Mouse (Mus musculus): Measurements from ENCODE around the gene Ncoa6.

The Ncoa6 gene

GRCm38 (mm10) chr2:155436445-155436844 is 37.2 kb downstream of the Ncoa6 start:
- no peak for DNase-seq

DNA sequence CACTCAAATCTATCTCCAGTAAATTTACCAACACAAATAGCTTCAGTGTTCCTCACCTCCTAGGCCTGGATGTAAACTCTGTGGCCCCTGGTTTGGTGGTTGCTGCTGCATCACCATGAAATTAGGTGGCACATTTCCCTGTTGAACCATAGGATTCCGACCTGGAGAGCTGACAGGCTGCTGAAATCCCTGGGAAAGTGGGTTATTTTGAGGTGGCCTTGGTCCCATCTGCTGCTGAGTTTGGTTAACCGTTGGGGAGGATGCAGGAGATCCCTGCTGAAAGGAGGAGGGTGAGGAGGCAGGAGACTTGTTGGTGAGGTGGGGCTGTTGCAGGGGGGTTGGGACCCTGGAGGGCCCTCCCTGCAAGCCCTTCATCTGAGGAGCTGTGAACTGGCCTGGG is 52.8 kb downstream of the Ncoa6 start:
- no peak for DNase-seq

DNA sequence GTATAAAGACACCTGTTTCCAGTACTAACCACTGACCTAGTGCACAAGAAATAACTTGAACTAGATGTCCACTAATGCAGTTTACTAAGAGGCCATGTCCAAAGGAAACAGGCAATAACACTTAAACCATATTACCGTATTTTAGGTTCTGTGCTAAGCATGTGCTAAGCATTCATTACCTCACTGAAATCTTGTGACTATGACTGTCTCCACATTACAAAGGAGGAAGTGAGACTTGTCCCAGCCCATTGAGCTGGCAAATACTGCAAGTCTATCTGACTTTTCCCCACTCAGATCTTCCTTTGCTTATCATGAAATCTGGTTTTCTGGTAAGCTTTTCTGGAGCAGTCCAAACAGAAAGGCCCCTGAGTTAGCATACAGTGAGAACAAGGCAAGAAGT is 69.1 kb downstream of the Ncoa6 start:
- no peak for DNase-seq

DNA sequence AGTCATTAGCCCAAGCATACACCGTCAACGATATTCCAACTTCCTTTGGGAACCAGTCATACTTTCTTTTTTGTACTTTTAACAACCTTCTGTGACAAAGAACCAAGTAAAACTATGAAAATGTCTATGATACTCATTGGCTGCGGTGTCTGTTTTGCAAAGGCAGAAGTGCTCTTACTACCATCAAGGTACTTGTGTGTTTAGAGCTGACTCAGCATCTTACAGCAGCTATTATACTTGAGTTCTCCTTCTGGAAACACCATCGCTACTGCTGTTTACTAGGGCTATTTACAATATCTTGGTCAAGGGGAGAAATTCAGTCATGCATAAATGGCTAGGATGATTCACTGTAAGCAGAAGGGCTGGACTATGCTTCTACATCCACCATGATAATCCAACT is 71.8 kb downstream of the Ncoa6 start:
- no peak for DNase-seq

DNA sequence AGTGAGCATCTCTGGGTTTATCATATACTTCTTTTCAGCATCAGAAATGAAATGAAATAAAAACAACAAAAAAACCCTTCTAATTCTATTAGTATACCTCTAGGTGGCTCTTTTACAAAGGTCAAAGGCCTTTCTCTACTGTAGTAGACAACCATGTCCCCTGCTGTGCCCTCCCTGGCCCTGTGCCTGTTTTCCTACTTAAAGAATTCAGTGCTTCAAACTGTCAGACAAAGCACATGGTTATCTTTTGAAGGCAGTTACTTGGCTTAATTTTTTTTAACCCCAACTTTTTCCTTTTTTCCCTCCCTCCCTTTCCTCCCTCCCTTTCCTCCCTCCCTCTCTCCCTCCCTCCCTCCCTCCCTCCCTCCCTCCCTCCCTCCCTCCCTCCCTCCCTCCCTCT is 73.4 kb downstream of the Ncoa6 start:
- no peak for DNase-seq

- DNase-seq = no peak
These were observed 79.1 kb downstream of the Ncoa6 start for GRCm38 (mm10) chr2:155394586-155394985.

GRCm38 (mm10) chr2:155388573-155388972 is 85.1 kb downstream of the Ncoa6 start:
- no peak for DNase-seq

- no peak for DNase-seq
These were observed 86.6 kb downstream of the Ncoa6 start for GRCm38 (mm10) chr2:155387052-155387451.

GRCm38 (mm10) chr2:155386534-155386899 is 87.2 kb downstream of the Ncoa6 start:
- peak; percentile 29 for DNase-seq

GRCm38 (mm10) chr2:155385731-155386533 is 87.8 kb downstream of the Ncoa6 start:
- no peak for DNase-seq

- DNase-seq = peak; percentile 87
These were observed 88.6 kb downstream of the Ncoa6 start for GRCm38 (mm10) chr2:155385090-155385489.

DNA sequence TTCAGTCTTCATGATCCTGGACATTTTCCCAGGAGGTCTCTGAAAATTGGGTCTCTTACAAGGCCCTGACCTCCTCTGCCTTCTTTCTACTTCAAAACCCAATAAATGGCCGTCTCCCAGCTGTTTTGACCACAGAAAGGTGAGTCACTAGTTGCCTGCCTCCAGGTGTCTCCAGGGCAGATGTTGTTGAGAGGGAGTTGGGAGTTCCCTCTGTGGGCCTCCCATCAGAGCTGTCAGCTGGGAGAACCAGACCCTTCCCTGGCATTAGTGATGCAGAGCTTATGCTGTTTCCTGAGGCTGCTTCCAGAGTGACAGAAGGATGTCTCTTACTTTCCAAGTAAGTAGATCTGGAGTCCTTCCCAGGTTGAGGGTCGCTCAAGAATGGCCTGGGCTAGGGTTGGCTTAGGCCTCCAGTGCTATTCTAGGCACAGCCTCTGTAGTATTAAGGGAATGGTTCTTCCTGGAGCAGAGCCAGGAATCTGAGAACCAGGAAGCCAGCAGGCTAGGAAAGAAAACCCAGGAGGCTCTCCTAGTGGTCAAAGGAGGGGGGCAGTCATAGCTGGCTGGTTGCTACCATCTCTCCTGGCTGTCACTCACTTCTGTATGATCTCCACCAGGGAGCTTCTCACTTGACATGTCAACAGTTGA is 90.8 kb downstream of the Ncoa6 start:
- no peak for DNase-seq

DNA sequence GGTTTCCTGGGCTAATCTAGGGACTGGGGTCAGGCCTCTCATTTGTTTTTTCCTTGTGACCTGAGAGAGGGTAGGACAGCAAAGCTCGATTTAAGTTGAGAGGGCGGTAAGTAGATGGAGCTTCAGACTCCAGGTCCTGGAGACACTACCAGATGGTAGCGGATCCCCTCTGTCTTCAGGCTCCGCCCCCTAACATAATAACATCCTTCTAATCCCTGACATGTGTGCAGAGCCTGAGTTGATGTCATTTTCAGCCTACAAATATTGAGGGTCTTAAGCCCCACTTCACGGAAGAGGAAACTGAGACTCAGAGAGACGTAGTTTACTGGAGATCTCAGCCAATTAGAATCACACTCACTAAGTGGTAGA is 91.4 kb downstream of the Ncoa6 start:
- no peak for DNase-seq

DNA sequence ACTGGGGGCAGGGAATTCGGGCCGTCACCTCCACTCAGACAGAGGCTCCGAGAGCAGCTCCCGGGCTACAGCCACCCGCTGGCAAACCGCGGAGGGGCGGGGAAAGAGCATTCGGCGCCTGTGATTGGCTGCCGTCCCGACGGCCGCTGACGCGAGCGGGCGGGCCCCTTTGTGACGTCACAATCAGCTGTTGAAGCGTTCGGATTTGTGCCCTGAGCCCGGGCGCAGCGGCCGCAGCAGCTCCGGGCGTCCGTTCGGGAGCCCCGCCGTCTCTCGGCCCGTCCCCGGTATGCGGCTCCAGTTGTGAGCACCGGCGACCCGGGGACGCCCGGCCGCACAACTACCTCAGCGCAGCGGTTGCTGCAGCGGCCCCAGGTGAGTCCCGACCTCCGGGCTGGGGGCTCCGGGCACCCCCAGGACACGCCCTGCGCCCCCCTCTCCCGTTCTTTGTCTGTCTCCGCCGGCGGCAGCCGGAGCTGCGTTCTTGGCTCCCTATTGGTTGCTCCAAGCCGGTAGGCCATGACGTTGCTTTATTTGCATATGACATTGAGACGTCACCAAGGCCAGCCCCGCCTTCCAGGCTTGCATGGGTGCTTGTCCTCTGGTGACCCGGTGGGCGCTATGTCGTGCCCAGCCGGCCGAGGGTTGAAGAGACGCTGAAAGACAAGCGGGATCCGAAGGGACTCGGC is 91.9 kb downstream of the Ncoa6 start:
- peak; percentile 98 for DNase-seq

DNA sequence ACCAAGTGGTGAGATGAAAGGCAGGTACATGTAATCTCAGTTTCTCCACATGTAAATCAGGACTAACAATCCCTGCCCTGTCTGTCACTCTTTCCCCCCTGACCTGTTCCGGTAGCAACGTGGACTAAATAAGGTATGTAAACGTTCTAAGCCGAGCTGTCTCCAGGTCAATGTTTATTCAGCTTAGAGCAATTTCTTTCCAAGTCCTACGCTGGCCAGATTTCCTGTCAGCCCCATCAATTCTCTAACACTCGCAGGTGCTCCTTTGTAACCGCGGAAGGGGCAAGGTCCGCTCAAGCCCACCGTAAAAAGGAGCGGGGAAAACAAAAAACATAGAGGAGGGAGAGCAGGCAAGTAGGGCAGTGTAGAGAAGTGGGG is 92.6 kb downstream of the Ncoa6 start:
- no peak for DNase-seq

DNA sequence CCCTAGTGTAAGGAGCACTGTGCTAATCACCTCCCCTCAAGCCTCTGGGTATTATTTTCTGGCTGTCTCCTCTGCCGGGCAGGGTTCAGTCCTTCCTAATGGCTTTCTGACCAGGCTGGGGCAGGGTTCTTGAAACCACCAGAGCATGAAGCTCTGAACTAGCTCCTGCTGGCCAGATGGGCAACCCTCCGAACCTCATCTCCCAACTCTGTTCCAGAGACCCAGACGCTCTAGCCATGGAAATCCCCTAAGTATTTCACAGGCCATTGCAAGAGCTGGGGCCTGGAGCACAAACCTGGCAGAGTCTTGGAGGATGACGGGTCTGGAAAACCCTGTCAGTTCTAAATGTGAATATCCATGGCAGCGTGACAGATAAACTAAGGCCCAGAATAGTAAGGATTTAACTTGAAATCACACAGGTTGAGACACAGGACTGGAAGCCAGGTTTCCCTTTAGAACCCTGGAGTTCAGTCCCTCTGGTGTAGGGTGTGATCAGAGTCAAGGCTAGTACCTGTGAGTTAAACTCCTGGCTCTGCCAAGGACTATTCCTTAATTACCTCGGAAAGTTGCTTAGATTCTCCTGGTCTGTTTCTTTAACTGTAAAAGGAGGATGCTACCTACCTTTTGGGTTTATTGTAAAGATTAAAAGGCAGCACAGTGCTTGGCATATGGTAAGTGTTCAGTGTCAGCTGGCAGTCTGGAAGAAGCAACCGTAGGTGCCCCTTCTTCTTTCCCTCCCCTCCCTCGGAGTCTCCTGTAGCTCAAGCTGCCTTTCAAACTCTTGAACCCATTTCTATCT is 93.2 kb downstream of the Ncoa6 start, which contains the start of gene Trp53inp2:
Trp53inp2 (plus strand) TSS at position 799 of the 799 bp plus-strand sequence.
- DNase-seq = no peak

GRCm38 (mm10) chr2:155376191-155376590 is 97.5 kb downstream of the Ncoa6 start:
- no peak for DNase-seq

- no peak for DNase-seq
These were observed 99.2 kb downstream of the Ncoa6 start for GRCm38 (mm10) chr2:155374521-155374920.

DNA sequence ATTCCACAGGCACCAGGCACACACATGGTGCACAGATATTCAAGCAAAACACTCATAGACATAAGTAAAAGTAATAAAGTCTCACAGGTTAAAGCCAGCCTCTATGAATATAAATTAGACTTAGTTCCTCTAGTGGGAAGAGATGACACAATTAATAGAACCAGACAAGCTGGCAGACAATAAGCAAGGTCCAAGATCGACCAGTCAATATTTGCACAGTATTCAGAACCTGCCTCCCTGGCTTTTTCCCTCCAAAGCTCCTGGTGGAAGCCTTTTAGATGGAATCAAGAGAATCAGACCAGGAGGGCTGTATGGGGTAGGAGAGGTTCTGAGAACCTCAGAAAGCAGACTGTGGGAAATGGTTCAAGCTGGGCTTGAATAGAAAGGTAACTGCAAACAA is 99.8 kb downstream of the Ncoa6 start:
- DNase-seq = no peak

DNA sequence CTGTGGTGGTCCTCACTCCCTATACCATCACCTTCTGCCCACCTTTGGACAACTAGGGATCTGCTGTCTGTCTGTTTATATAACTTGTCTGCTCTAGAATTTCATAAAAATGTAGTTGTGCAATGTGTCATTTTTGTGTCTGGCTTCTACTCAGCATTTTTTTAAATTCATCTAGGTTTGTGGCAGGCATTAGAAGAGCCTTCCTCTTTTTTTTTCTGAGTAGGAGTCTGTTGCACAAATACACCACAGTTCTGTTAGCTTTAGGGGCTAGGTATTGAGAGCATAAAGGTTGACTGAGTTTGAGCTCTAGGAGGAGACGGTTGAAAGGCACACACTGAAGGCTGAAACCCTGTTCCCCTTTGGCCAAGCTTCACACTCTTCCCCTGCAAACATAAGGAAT is 100.4 kb downstream of the Ncoa6 start:
- DNase-seq = no peak

- no peak for DNase-seq
These were observed 101.2 kb downstream of the Ncoa6 start for GRCm38 (mm10) chr2:155372451-155372850.

DNA sequence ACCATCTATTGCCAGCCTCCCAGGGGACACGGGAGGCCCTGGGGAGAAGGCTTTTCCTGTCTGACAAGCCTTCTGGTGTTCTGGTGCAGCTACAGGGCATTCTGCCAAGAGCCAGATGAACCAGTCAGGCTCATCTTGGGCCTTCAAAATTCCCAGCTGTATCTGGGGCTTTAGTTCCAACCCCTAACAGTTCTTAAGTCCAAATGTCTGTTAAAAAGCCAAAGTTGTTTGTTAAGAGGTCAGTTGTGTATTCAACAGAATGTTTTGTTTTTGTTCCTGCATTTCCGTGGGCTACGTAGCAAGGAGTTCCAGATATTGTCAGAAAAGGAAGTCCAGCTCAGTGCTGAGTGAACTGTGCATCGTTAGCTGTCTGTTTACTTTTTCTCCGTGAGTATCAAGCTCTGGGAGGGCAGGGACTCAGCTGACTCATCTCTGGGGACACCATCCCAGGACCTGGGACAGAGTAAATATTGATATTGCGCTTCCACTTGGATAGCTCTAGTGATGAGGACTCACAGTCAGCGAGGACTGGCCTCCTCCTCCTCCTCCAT is 104.3 kb downstream of the Ncoa6 start:
- DNase-seq = no peak
